Mouse (Mus musculus) heart, embryonic 12.5 days (tissue): ENCODE results near the gene Mfsd14a. TPM values are rescaled to one million over a fixed set of nuclear protein-coding genes. Genes with fewer than 3 reads are reported as not detected.
A peak's percentile ranks its signal among the peaks of the same experiment; 100 is the strongest.
"Not testable (repeated sequence)": the region's sequence is repeated elsewhere in the genome, so short reads cannot be mapped to it uniquely, and the experiment has no call there.

Experiments
- ATAC-seq: fragments of 200-750 bp; cut with Nextera tagmentation; 2 replicates; pipeline ENCODE4 v1.8.0; 2017; ENCODE audit warnings: moderate TSS enrichment, moderate library complexity; ENCODE audit not compliant: insufficient number of reproducible peaks, low FRiP score
- H3K27ac ChIP-seq: fragments of 300-500 bp; sonication (generic); 2 replicates; pipeline ENCODE4 v1.5.1; 2016; ENCODE audit warnings: mild to moderate bottlenecking, moderate library complexity; ENCODE audit not compliant: poor library complexity, severe bottlenecking
- H3K27me3 ChIP-seq: fragments of 300-500 bp; sonication (generic); replicated peaks from 2 replicates; pipeline ENCODE4 v1.6.1; 2016; ENCODE audit warnings: mild to moderate bottlenecking, moderate library complexity
- H3K36me3 ChIP-seq: fragments of 300-500 bp; sonication (generic); 2 replicates; pipeline ENCODE4 v1.6.1; 2016; ENCODE audit warnings: mild to moderate bottlenecking, moderate library complexity
- H3K4me1 ChIP-seq: fragments of 300-500 bp; sonication (generic); replicated peaks from 2 replicates; pipeline ENCODE4 v1.6.1; 2016; ENCODE audit warnings: mild to moderate bottlenecking
- H3K4me2 ChIP-seq: fragments of 300-500 bp; sonication (generic); 2 replicates; pipeline ENCODE4 v1.6.1; 2016; ENCODE audit warnings: mild to moderate bottlenecking, moderate library complexity
- H3K4me3 ChIP-seq: fragments of 300-500 bp; sonication (generic); 2 replicates; pipeline ENCODE4 v1.5.1; 2016; ENCODE audit warnings: mild to moderate bottlenecking
- H3K9ac ChIP-seq: fragments of 300-500 bp; sonication (generic); 2 replicates; pipeline ENCODE4 v1.6.1; 2016; ENCODE audit warnings: mild to moderate bottlenecking, moderate library complexity
- H3K9me3 ChIP-seq: fragments of 300-500 bp; sonication (generic); replicated peaks from 2 replicates; pipeline ENCODE4 v1.6.1; 2016; ENCODE audit warnings: mild to moderate bottlenecking, moderate library complexity
- WGBS: fragments of 180-500 bp; shearing (Covaris S2); methylation state at CpG from one replicate; pipeline ENCODE4 v1.1.7; 2016; 5-methylcytosine and 5-hydroxymethylcytosine counted together
- polyA plus RNA-seq: library from polyadenylated mRNA; unstranded; fragments of >200 nt; fragmentation: Nextera tagmentation; extraction: Ambion mirVana; gene quantifications from 2 replicates; pipeline ENCODE4 v1.2.1, GENCODE M21; 2016

Gene Mfsd14a
- polyA plus RNA-seq, 1 experiment from 2014 or later: 64.8 TPM

DNA sequence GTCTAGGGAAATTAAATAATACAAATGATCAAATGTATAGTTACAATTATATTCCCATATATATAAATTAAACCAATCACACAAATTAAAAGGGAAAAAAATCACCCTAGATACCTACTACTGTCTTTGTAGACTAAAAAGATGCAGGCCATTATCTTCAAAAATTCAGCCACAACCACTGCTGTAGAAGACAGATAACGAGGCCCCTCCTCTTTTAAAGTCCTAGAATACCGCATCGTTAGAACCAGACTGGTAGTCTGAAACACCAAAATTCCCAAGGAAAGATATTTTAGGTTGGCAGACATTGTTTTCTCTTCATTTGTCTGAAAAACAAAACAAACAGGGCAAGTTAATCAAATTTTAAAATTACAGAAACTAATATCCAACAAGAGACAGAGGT lies 31.8 kb upstream of the Mfsd14a start:
- Histone ChIP-seq H3K4me3 (no peak overlapping the region), H3K9ac (no peak overlapping the region), H3K4me1 (0 out of 2 replicates have a peak, but pooled peaks cover 3% of the 10 kb centered on the region), H3K27me3 (no peaks in the 10 kb centered on the region), H3K27ac (no peak overlapping the region), H3K36me3 (peaks cover 16% of the 10 kb centered on the region; the same call in 1 of the 2 replicates), H3K9me3 (no peaks in the 10 kb centered on the region), H3K4me2 (no peak overlapping the region)
- peak; percentile 84 for ATAC-seq
- 61% methylated on average over 3 of the region's 3 CpGs for WGBS

DNA sequence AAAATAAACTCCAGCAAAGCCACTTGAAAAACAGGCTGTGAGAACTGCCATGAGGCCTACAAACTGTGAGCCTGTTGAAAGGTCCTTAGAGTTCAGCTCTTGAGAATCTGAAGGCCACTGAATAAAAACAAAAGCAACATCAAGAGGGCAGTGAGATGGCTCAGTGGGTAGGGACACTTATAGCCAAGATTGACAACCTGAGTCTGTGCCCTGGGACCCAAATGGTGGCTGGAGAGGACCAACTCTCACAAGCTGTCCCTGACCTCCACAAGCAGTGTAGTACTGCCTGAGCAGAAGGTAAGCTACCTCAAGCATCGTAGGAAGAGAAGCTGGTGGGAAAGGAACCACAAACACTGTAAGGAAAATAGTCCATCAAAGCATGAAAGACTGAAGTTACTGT lies 18.7 kb upstream of the Mfsd14a start, which contains the start of gene Gm43191:
Gene Gm43191 (minus strand): TSS at position 101 of the 400 bp plus-strand sequence.
- no peak for ATAC-seq
- Histone ChIP-seq H3K9ac (no peak within 1 kb of the TSS), H3K4me2 (no peak within 1 kb of the TSS), H3K36me3 (peaks cover 39% of the 10 kb centered on the region), H3K4me1 (no peaks in the 10 kb centered on the region), H3K27me3 (no peaks in the 10 kb centered on the region), H3K27ac (no peak within 1 kb of the TSS), H3K9me3 (no peaks in the 10 kb centered on the region), H3K4me3 (no peak within 1 kb of the TSS)
- WGBS: 97% methylated on average over 1 of the region's 1 CpGs

DNA sequence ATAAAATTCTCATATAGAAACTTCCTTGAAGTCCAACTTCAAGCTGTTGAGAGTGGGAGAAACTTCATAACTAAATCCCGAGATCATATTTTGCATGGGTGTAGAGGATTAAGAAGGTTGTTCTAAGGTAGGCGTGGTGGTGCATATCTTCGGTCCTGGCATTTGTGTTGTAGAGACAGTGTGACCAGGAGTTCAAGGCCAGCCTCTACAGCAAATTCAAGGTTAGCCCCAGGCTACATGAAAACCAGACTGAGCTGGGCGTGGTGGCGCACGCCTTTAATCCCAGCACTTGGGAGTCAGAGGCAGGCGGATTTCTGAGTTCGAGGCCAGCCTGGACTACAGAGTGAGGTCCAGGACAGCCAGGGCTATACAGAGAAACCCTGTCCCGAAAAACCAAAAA lies 1.8 kb upstream of the Mfsd14a start:
- H3K4me1 ChIP-seq: peaks cover 20% of the 10 kb centered on the region
- not testable (repeated sequence) for ATAC-seq, H3K4me2 ChIP-seq, H3K4me3 ChIP-seq, H3K27ac ChIP-seq, H3K27me3 ChIP-seq, H3K9ac ChIP-seq, H3K9me3 ChIP-seq
- H3K36me3 ChIP-seq: peaks cover 15% of the 10 kb centered on the region; the same call in 1 of the 2 replicates
- WGBS: 88% methylated on average over 9 of the region's 9 CpGs

DNA sequence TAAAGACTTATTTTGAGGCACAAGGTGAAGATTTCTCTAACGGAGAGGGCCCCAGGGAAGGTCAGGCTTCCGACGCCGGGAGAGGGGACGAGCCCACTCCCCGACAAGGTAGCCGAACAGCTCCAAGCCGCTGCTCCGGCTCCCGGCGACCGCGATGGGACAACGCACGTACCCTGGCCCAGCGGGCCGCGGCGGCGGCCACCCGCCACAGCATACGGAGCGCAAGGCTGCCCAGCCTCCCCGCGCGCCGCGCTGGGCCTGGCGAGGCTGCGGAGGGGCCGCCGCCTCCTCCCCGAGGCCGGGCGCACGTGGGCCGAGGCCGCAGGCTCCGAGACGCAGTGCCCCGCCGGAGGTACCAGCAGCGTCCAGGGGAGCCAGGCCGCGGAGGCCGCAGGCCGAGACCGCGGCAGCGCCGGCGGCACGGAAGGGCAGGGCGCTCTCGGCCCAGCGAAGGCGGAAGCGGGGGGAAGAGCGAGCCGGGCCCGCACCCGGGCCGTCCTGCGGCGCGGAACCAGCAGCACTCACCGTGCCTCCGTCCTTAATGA lies 535 bp downstream of the Mfsd14a start:
- H3K4me3 ChIP-seq: peak overlapping the region; percentile 91
- peaks cover 40% of the 10 kb centered on the region for H3K4me1 ChIP-seq
- H3K36me3 ChIP-seq: no peaks in the 10 kb centered on the region
- 0% methylated on average over 67 of the region's 68 CpGs for WGBS
- no peaks in the 10 kb centered on the region for H3K9me3 ChIP-seq
- H3K9ac ChIP-seq: peak overlapping the region; percentile 96
- peak; percentile 85 for ATAC-seq
- H3K27ac ChIP-seq: peak overlapping the region; percentile 93
- no peaks in the 10 kb centered on the region for H3K27me3 ChIP-seq
- peak overlapping the region; percentile 75 for H3K4me2 ChIP-seq

DNA sequence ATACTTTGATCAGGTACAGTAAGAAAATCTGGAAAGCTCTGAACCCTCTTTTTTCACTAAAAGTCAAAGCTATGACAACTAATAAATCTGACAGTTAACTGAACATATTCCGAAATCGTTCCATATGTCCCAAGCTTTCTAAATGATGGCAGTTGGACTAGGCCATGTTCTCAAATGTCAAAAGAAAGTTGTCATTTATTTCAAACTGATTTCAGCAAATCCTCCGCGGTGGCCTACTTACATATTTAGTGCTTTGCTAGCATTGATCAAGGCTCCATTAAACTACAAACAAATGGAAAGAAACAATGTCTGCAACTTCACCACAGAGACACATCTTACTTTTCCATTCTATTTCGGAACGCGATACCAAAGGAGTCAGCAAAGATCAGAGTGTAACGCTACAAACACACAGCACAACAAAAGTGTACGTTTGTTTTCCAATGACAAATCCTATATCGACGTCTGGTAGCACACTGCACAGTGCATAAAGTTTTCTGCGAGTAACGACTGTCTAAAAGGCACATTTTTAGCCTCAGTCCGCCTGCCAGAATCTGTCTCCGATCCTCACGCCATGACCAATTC lies 1.1 kb downstream of the Mfsd14a start:
- ATAC-seq: no peak
- WGBS: 6% methylated on average over 16 of the region's 16 CpGs

DNA sequence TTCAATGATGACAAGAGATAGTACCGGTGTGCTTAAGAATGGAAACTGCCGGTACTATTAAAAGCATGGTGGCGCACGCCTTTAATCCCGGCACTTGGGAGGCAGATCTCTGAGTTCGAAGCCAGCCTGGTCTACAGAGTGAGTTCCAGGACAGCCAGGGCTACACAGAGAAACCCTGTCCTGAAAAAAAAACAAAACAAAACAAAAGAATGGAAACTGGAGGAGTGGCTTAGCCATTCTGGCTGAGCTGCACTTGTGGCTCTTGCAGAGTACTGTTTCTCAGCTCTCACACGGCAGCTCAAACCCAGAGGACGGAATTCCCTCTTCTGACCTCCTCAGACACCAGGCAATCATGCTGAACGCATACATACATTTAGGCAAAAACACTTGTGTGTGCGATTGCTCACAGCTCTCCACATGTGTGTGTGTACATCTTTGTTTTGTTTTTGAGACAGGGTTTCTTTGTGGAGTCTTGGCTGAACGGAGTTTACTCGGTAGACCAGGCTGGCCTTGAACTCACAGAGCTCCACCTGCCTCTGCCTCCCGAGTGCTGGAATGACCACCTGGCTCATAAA lies 2.5 kb downstream of the Mfsd14a start:
- 69% methylated on average over 13 of the region's 13 CpGs for WGBS
- Histone ChIP-seq H3K36me3 (no peaks in the 10 kb centered on the region), H3K27ac (no peak overlapping the region; the same call in 1 of the 2 replicates), H3K4me3 (no peak overlapping the region), H3K27me3 (no peaks in the 10 kb centered on the region), H3K4me1 (peaks cover 49% of the 10 kb centered on the region), H3K9me3 (no peaks in the 10 kb centered on the region), H3K4me2 (peak overlapping the region; percentile 28), H3K9ac (no peak overlapping the region)
- no peak for ATAC-seq

More for the DNA sequence above, 1.1 kb downstream of the Mfsd14a start:
- Histone ChIP-seq H3K4me3 (peak overlapping the region; percentile 91), H3K36me3 (no peaks in the 10 kb centered on the region), H3K9me3 (no peaks in the 10 kb centered on the region), H3K27ac (peak overlapping the region; percentile 93), H3K9ac (peak overlapping the region; percentile 96), H3K27me3 (no peaks in the 10 kb centered on the region), H3K4me1 (peaks cover 45% of the 10 kb centered on the region), H3K4me2 (peak overlapping the region; percentile 75)

DNA sequence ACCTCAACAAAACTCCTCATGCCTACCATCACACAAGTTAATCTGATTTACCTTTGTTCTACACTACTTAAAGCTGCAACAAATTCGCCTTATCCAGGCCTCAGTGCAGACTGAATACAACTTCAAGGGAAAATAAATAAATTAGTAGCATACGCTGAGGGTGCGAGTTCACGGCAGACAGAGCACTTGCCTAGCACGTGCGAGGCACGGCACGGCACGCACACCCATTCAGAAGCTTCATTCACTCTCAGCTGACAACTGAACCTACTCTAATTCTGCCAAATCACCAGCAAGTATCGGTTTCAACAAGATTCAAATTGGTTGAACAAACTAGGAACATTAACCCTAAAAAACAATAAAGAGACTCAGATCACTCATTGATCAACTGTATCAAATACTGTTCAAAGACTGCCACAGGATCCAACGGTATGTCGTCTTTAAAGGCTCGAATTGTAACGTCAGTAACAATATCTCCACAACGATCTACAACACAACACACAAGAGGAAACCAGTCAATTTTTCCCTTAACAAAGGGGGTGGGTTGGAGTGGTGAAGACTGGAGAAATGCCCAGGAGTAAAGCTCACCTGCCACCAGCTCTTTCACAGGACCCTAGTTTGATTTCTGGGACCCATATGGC lies 3.4 kb downstream of the Mfsd14a start:
- no peaks in the 10 kb centered on the region for H3K27me3 ChIP-seq
- no peaks in the 10 kb centered on the region for H3K36me3 ChIP-seq
- no peak overlapping the region for H3K9ac ChIP-seq
- H3K27ac ChIP-seq: no peak overlapping the region
- ATAC-seq: no peak
- WGBS: 83% methylated on average over 15 of the region's 15 CpGs
- no peak overlapping the region for H3K4me2 ChIP-seq
- no peak overlapping the region for H3K4me3 ChIP-seq
- H3K9me3 ChIP-seq: no peaks in the 10 kb centered on the region
- H3K4me1 ChIP-seq: peaks cover 49% of the 10 kb centered on the region

DNA sequence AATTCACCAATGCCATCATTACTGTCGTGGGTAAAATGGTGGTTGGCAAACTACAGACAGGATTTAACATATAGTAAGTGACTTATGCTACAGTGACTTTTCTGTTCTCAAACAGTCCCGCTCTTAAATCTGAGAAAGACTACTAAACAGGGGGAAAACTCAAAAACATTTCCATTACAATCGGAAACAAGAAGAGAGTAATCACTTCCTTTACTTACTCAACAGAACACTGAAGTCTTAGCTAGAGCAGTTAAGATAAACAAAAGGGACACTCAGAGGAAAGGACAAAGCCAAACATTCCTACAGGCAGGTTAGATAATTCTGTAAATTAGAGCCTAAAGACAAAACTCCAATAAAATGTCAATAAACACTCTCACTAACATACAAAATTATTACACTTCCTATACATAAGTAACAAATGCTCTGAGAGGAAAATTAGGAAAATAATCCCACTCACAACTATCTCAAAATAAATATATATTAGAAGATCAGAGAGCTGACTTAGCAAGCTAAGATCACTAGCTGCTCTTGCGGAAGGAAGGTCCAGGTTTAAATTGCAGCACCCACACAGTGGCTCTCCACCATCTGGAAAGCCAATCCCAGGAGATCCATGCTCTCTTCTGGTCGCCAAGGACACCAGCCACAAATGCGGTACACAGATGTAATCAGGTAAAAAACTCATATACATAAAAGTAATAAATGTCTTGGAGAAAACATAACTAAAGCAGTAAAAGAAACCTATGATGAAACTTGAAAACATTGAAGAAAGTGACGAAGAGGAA lies 6.1 kb downstream of the Mfsd14a start:
- Histone ChIP-seq H3K9me3 (no peaks in the 10 kb centered on the region), H3K27me3 (no peaks in the 10 kb centered on the region), H3K9ac (no peak overlapping the region), H3K4me3 (no peak overlapping the region), H3K36me3 (no peaks in the 10 kb centered on the region), H3K27ac (no peak overlapping the region), H3K4me2 (no peak overlapping the region), H3K4me1 (peaks cover 61% of the 10 kb centered on the region)
- ATAC-seq: no peak
- WGBS: 71% methylated on average over 7 of the region's 7 CpGs

DNA sequence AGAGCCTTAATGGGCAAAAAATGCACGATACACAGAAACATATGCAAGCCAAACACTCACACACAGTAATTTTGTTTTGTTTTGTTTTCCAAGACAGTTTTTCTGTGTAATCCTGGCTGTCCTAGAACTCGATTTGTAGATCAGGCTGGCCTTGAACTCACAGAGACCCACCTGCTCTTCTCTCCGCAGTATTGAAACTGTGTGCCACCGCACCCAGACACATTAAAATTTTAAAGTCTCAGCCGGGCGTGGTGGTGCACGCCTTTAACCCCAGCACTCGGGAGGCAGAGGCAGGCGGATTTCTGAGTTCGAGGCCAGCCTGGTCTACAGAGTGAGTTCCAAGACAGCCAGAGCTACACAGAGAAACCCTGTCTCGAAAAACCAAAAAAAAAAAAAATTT lies 8.4 kb downstream of the Mfsd14a start:
- H3K4me2 ChIP-seq, H3K9ac ChIP-seq, H3K9me3 ChIP-seq, H3K4me3 ChIP-seq, ATAC-seq, H3K27ac ChIP-seq, H3K27me3 ChIP-seq: not testable (repeated sequence)
- WGBS: 93% methylated on average over 11 of the region's 11 CpGs
- peaks cover 45% of the 10 kb centered on the region for H3K4me1 ChIP-seq
- peaks cover 13% of the 10 kb centered on the region for H3K36me3 ChIP-seq

DNA sequence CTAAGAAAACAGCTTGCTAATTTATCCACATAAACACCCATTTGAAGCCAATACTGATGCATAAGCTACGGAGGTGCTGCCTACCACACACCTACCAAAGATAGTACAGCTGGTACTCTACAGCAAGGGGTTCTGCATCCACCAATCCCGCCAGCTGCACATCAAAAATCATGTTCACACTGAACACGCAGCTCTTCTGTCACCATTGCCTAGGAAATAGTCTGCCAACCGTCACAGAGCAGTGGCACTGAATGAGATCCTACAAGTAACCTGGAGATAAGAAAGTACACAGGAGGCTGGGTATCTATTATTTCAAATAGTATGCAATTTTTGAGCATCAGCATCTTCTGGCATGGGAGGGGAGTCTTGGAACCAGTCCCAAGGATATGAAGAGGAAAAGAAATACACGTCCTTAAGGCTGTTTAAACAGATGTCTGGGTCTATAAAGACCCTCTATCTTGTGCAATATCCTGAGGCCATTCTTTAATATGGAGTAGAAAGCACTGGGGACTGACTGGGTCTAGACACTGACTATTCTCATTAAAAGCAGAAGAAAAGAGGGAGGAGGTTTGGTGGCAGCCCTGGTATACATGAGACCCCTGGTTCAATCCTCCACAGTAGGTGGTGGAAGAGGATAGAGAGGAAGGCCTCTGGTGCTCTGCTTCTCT lies 9.1 kb downstream of the Mfsd14a start:
- ATAC-seq: no peak
- H3K4me1 ChIP-seq: peaks cover 41% of the 10 kb centered on the region
- H3K4me2 ChIP-seq: no peak overlapping the region
- WGBS: 47% methylated on average over 5 of the region's 5 CpGs
- H3K36me3 ChIP-seq: peaks cover 20% of the 10 kb centered on the region
- H3K27ac ChIP-seq: no peak overlapping the region; the same call in 1 of the 2 replicates
- no peak overlapping the region for H3K9ac ChIP-seq
- no peak overlapping the region for H3K4me3 ChIP-seq
- no peaks in the 10 kb centered on the region for H3K9me3 ChIP-seq
- no peaks in the 10 kb centered on the region for H3K27me3 ChIP-seq
